Comparison of ENCODE assay signal across 22 mouse cellular contexts in genomic region chr6:106268723-106269122, GRCm38 (mm10).
A peak's percentile ranks its signal among the peaks of the same experiment; 100 is the strongest.
DNase-seq lines count a peak whose midpoint lies in the region; ATAC-seq and TF ChIP-seq lines count a peak whose summit lies in the region.
"Had no signal": no experiment of that assay in that cellular context is flagged by ENCODE, and none has a peak within 500 bp of the region (broad histone marks: within the 10 kb centered on the region; RNA-seq: fewer than 3 reads in every experiment).

No protein-coding gene starts in this region.

- TF ChIP-seq CTCF in embryonic fibroblast, embryonic 13.5 days (IDR thresholded peaks at IDR 0.05; ENCODE audit: borderline replicate concordance, insufficient read depth, low read length), result no peak

- H3K9ac ChIP-seq in kidney, embryonic 14.5 days (ENCODE audit: low read depth, low read length), result no peak overlapping the region
- H3K9ac ChIP-seq: embryonic facial prominence, embryonic 12.5 days; forebrain, embryonic 12.5 days had no signal

- no peak overlapping the region for H3K4me2 ChIP-seq in kidney, embryonic 14.5 days (replicated peaks; ENCODE audit: low read depth, low read length)
- H3K4me2 ChIP-seq: embryonic facial prominence, embryonic 12.5 days; forebrain, embryonic 12.5 days had no signal

- DNase-seq in kidney, postnatal 4 days, result no peak
- peak; percentile 22 for DNase-seq in NIH3T3 (ENCODE audit: low read depth)
- no peak for DNase-seq in urinary bladder, postnatal 36 days (ENCODE audit: low spot score in 2 of 2)
- DNase-seq: adrenal gland, adult 8-10 months; adrenal gland, postnatal 14 days; adrenal gland, postnatal 36 days; cerebellum, adult 11-12 months; cerebellum, adult 2 months; cerebellum, adult 9-10 months; cerebellum, postnatal 10 days; cerebellum, postnatal 25 days had no signal

- no peak overlapping the region for H3K4me3 ChIP-seq in kidney, embryonic 14.5 days (ENCODE audit: low read length)
- H3K4me3 ChIP-seq in embryonic fibroblast, embryonic 13.5 days (ENCODE audit: insufficient read depth, low read length), result no peak overlapping the region
- H3K4me3 ChIP-seq: embryonic facial prominence, embryonic 10.5 days; embryonic facial prominence, embryonic 12.5 days; erythroblast, embryonic 14.5 days; forebrain, embryonic 10.5 days; forebrain, embryonic 12.5 days had no signal

- no peaks in the 10 kb centered on the region for H3K36me3 ChIP-seq in kidney, embryonic 14.5 days (ENCODE audit: control insufficient read depth, insufficient read depth, low read length)
- H3K36me3 ChIP-seq: embryonic facial prominence, embryonic 10.5 days; embryonic facial prominence, embryonic 12.5 days; forebrain, embryonic 10.5 days; forebrain, embryonic 12.5 days had no signal

- H3K9me3 ChIP-seq in kidney, embryonic 14.5 days (ENCODE audit: control insufficient read depth, low read length), result no peaks in the 10 kb centered on the region
- H3K9me3 ChIP-seq: embryonic facial prominence, embryonic 10.5 days; embryonic facial prominence, embryonic 12.5 days; forebrain, embryonic 10.5 days; forebrain, embryonic 12.5 days had no signal

- no peak overlapping the region for H3K27ac ChIP-seq in kidney, embryonic 14.5 days (ENCODE audit: low read depth, low read length)
- peak overlapping the region; percentile 97; the same call in 1 of the 2 replicates for H3K27ac ChIP-seq in embryonic fibroblast, embryonic 13.5 days (ENCODE audit: insufficient read depth, low read length)
- H3K27ac ChIP-seq: embryonic facial prominence, embryonic 10.5 days; embryonic facial prominence, embryonic 12.5 days; forebrain, embryonic 10.5 days; forebrain, embryonic 12.5 days had no signal

- 0 out of 2 replicates have a peak, but pooled peaks have one; percentile 52 for ATAC-seq in kidney, embryonic 14.5 days (ENCODE audit: low FRiP score, low TSS enrichment)
- ATAC-seq: activated CD4-positive, CD25-positive, alpha-beta regulatory T cell, adult 4 months; forebrain, embryonic 14.5 days; forebrain, embryonic 16.5 days; Patski had no signal

- H3K4me1 ChIP-seq in kidney, embryonic 14.5 days (ENCODE audit: control insufficient read depth, insufficient read depth, low read length), result peaks cover 6% of the 10 kb centered on the region; the same call in 1 of the 2 replicates
- peaks cover 2% of the 10 kb centered on the region; the same call in 1 of the 2 replicates for H3K4me1 ChIP-seq in embryonic fibroblast, embryonic 13.5 days (ENCODE audit: control insufficient read depth, insufficient read depth, low read length)
- H3K4me1 ChIP-seq: embryonic facial prominence, embryonic 10.5 days; embryonic facial prominence, embryonic 12.5 days; forebrain, embryonic 10.5 days; forebrain, embryonic 12.5 days had no signal

- 61% methylated on average over 4 of the region's 4 CpGs for WGBS in kidney, embryonic 14.5 days

- H3K27me3 ChIP-seq in kidney, embryonic 14.5 days (ENCODE audit: control insufficient read depth, insufficient read depth, low read length), result no peaks in the 10 kb centered on the region
- H3K27me3 ChIP-seq: embryonic facial prominence, embryonic 12.5 days; forebrain, embryonic 12.5 days; Patski had no signal

- no peak for TF ChIP-seq POLR2A in embryonic fibroblast, embryonic 13.5 days (IDR thresholded peaks at IDR 0.05; ENCODE audit: low read depth, low read length)
